Mouse (Mus musculus) limb, embryonic 14.5 days (tissue): ENCODE data around the gene Bcl2l13. TPM values are rescaled to one million over a fixed set of nuclear protein-coding genes. Genes with fewer than 3 reads are reported as not detected.

Experiments
- ATAC-seq: fragments of 200-750 bp; cut with Nextera tagmentation; 2 replicates; pipeline ENCODE4 v1.8.0; 2017; ENCODE audit warnings: low read depth, moderate number of reproducible peaks, moderate TSS enrichment; ENCODE audit not compliant: low FRiP score
- DNase-seq: peaks from one replicate; pipeline ENCODE4 v3.0.0-alpha.2; 2015; ENCODE audit warnings: low spot score
- H3K27ac ChIP-seq: fragments of 300-500 bp; sonication (generic); replicated peaks from 2 replicates; pipeline ENCODE4 v1.5.1; 2014; ENCODE audit warnings: low read depth, mild to moderate bottlenecking, low read length, moderate library complexity, mixed read lengths
- H3K27me3 ChIP-seq: fragments of 300-500 bp; sonication (generic); 2 replicates; pipeline ENCODE4 v1.6.1; 2014; ENCODE audit warnings: low read length, mixed read lengths; ENCODE audit not compliant: control insufficient read depth, insufficient read depth
- H3K36me3 ChIP-seq: fragments of 300-500 bp; sonication (generic); 2 replicates; pipeline ENCODE4 v1.6.1; 2014; ENCODE audit warnings: mild to moderate bottlenecking, low read length, moderate library complexity, mixed read lengths; ENCODE audit not compliant: control insufficient read depth, insufficient read depth
- H3K4me1 ChIP-seq: fragments of 300-500 bp; sonication (generic); 2 replicates; pipeline ENCODE4 v1.6.1; 2014; ENCODE audit warnings: antibody characterized with exemption, low read length, mixed read lengths; ENCODE audit not compliant: control insufficient read depth, insufficient read depth
- H3K4me2 ChIP-seq: fragments of 300-500 bp; sonication (generic); replicated peaks from 2 replicates; pipeline ENCODE4 v1.6.1; 2014; ENCODE audit warnings: low read depth, mild to moderate bottlenecking, low read length, moderate library complexity; ENCODE audit not compliant: severe bottlenecking
- H3K4me3 ChIP-seq: fragments of 300-500 bp; sonication (generic); replicated peaks from 2 replicates; pipeline ENCODE4 v1.5.1; 2014; ENCODE audit warnings: low read length
- H3K9ac ChIP-seq: fragments of 300-500 bp; sonication (generic); 2 replicates; pipeline ENCODE4 v1.6.1; 2014; ENCODE audit warnings: mild to moderate bottlenecking, low read depth, low read length, moderate library complexity; ENCODE audit not compliant: severe bottlenecking
- H3K9me3 ChIP-seq: fragments of 300-500 bp; sonication (generic); 2 replicates; pipeline ENCODE4 v1.6.1; 2016; ENCODE audit warnings: low read length; ENCODE audit not compliant: control insufficient read depth
- POLR2A ChIP-seq: fragments of 200-500 bp; IDR thresholded peaks from 2 replicates; pipeline ENCODE4 v1.8.0; 2012; ENCODE audit warnings: inconsistent platforms, mild to moderate bottlenecking, moderate library complexity, borderline replicate concordance; ENCODE audit not compliant: insufficient read depth, insufficient read length; ENCODE audit errors: extremely low read depth
- WGBS: fragments of 180-500 bp; shearing (Covaris S2); extraction: QIAGEN DNeasy Blood & Tissue Kit; methylation state at CpG from one replicate; pipeline ENCODE4 v1.1.7; 2014; 5-methylcytosine and 5-hydroxymethylcytosine counted together
- polyA plus RNA-seq, 2 experiments: library from polyadenylated mRNA; depleted of rRNA in 1 of 2; stranded (reverse) in 1 of 2; unstranded in 1 of 2; fragments of >200 nt; fragmentation: Nextera tagmentation in 1 of 2; extraction: Ambion mirVana in 1 of 2; gene quantifications; 2 replicates each; pipeline versions ENCODE4 v1.2.1 to v1.2.3; 2012 to 2014

The Bcl2l13 gene
- polyA plus RNA-seq, 2 experiments = 23.7 to 27.4 TPM

DNA sequence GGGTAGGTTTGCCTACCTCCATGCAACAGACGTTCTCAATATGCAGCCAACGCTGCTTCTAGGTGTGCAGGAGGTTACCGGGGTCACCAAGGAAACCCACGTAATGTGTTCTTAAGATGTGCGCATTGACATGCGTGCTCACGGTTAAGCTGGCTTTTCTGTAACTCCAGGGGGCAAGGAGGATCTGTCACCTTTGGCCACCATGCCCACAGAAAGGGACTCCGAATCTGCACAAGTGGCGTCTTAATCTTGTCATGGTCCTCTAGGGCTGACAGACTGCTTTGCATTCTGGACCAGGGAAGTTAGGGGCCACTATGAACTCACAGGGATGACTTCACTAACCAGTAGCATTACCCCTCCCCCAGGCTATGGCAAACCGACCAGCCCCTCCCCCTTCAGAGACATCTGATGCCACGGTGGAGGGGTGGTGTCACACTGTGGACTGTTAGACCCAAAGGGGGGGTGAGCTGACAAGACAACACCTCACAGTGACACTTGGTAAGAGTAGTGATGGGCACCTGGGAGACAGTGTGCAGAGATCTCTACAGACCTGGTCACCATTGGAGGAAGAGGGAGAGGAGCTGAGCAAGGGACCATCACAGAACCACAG lies 102.1 kb downstream of the Bcl2l13 start:
- Histone ChIP-seq H3K9me3 (no peaks in the 10 kb centered on the region), H3K4me3 (no peak overlapping the region), H3K9ac (no peak overlapping the region), H3K27ac (no peak overlapping the region), H3K36me3 (peaks cover 13% of the 10 kb centered on the region; the same call in 1 of the 2 replicates), H3K4me2 (no peak overlapping the region), H3K27me3 (no peaks in the 10 kb centered on the region), H3K4me1 (no peaks in the 10 kb centered on the region)
- TF ChIP-seq POLR2A = no peak
- DNase-seq (no peak), ATAC-seq (no peak)
- WGBS = 76% methylated on average over 11 of the region's 11 CpGs

DNA sequence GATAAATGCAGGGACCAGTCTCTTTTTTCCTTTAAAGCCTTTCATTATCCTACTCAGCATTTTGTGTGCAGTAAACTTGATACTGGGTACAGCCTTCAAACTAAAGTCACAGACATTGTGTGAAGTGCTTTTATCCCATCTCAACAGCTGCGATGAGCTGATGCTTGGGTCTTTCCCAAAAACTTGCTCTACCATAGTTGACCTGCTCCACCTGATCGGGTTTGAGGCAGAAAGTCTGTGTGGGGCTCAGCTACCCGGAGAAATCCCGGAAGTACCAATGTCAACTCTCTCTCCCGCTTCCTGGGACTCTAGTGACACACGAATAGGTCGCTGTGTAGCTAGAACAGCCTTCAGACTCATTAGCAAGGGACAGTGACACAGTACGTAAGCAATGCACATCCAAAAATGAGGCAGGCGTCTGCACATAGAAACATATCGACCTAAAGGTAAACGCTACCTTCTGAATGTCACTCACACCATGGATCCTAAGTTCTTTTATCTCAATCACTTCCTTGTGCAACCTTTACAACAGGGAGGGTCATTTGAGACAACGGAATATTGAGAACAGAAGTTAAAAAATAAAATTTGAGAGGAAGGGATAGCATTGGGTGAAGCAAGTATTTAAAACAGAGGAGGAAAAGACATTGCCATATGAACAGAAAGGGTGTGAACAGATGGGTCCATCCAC lies 102.9 kb downstream of the Bcl2l13 start:
- H3K9ac ChIP-seq = no peak overlapping the region
- no peaks in the 10 kb centered on the region for H3K4me1 ChIP-seq
- WGBS = 86% methylated on average over 12 of the region's 12 CpGs
- H3K9me3 ChIP-seq = no peaks in the 10 kb centered on the region
- H3K27me3 ChIP-seq = no peaks in the 10 kb centered on the region
- TF ChIP-seq POLR2A = no peak
- H3K4me3 ChIP-seq = no peak overlapping the region
- ATAC-seq (no peak), DNase-seq (no peak)
- no peak overlapping the region for H3K4me2 ChIP-seq
- no peak overlapping the region for H3K27ac ChIP-seq
- H3K36me3 ChIP-seq = peaks cover 10% of the 10 kb centered on the region; the same call in 1 of the 2 replicates

DNA sequence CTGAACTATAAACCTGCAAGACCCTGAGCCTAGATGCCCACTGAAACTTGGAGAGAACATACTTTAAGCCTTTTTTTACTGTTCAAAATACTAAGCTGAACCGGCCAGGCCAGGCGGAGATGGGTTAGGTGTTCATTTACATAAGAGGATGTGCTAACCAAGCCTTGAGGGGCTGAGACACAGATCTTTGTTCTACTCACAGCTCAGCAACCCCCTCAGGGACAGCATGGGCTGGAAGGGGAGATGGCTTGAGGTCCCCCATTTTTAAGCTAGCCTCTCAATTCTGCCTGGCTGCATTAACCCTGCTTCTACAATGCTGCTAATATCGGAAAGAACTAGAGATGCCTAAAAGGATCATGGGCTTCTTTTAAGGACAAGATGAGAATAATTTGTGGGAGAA lies 103.8 kb downstream of the Bcl2l13 start:
- no peaks in the 10 kb centered on the region for H3K27me3 ChIP-seq
- H3K4me3 ChIP-seq = no peak overlapping the region
- no peak for TF ChIP-seq POLR2A
- no peak overlapping the region for H3K4me2 ChIP-seq
- WGBS = 85% methylated on average over 3 of the region's 3 CpGs
- H3K27ac ChIP-seq = no peak overlapping the region
- no peak for ATAC-seq
- H3K4me1 ChIP-seq = no peaks in the 10 kb centered on the region
- H3K36me3 ChIP-seq = peaks cover 2% of the 10 kb centered on the region; the same call in 1 of the 2 replicates
- no peak overlapping the region for H3K9ac ChIP-seq
- DNase-seq = no peak
- H3K9me3 ChIP-seq = no peaks in the 10 kb centered on the region

DNA sequence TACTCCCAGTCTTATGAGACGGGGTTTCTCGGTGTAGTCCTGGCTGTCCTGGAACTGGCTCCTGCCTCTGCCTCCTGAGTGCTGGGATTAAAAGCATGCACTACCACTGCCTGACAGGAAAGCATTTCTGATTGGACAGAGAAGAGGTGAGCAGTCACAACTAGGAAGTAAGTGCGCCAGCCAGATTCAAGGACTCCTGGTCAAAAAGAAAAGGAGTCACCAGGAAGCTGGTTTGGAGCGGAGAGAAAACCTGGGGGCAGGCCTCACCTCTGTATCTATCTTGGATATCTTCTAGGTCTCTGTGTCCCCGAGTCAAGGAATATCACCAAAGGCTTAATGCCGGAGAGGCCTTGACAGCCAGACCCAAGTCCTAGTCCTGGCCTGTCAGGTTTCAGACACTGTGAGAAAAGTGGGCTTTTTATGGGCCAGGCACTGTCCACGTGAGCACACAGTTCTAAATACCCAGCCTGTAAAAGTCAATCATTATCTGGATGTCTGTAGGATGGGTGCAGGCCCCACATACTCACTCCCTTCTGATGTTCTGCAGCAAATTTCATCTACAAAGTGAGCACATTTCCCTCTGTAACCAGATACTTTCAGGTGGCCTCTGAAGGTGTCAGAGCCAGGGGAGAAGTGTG lies 104.6 kb downstream of the Bcl2l13 start:
- Histone ChIP-seq H3K4me1 (no peaks in the 10 kb centered on the region), H3K4me2 (no peak overlapping the region), H3K9ac (no peak overlapping the region), H3K36me3 (no peaks in the 10 kb centered on the region), H3K9me3 (no peaks in the 10 kb centered on the region), H3K27me3 (no peaks in the 10 kb centered on the region), H3K27ac (no peak overlapping the region), H3K4me3 (no peak overlapping the region)
- TF ChIP-seq POLR2A = no peak
- 75% methylated on average over 7 of the region's 7 CpGs for WGBS
- ATAC-seq (no peak), DNase-seq (no peak)

DNA sequence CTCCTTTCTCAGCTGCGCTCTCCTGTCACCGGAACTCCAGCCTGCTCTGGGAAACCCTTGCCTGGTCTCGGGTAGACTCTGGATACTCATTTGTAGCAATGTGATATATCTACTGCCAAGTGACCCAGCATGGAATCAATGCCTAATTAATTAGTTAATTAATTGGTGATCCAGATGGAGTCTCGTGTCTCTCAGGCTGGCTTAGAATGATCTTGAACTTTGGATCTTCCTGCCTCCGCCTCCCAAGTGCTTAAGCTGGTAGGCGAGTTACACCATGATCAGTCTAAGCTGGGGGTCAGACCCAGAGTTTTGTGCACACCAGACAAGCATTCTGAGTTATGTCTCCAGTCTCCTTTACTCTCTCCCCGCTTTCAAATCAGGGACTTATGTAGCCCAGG lies 105.1 kb downstream of the Bcl2l13 start:
- DNase-seq (no peak), ATAC-seq (no peak)
- Histone ChIP-seq H3K4me3 (no peak overlapping the region), H3K9ac (no peak overlapping the region), H3K36me3 (no peaks in the 10 kb centered on the region; the same call in 1 of the 2 replicates), H3K9me3 (no peaks in the 10 kb centered on the region), H3K4me1 (no peaks in the 10 kb centered on the region), H3K4me2 (no peak overlapping the region), H3K27me3 (no peaks in the 10 kb centered on the region), H3K27ac (no peak overlapping the region)
- TF ChIP-seq POLR2A = no peak
- WGBS = 72% methylated on average over 7 of the region's 7 CpGs
